Mouse (Mus musculus) liver, embryonic 14.5 days (tissue): ENCODE measurements at regions not wholly inside any gene's neighbourhood (a gene's known extent, or its start where the extent isn't known, plus 50 kb on each side); places are given as distances from the start of the nearest gene placed in this dataset.

ENCODE experiments used
- CTCF ChIP-seq: IDR thresholded peaks from 2 replicates; pipeline ENCODE4 v1.5.1; 2016; ENCODE audit warnings: antibody characterized with exemption, low read depth, control low read depth
- EP300 ChIP-seq: IDR thresholded peaks from 2 replicates; pipeline ENCODE4 v1.6.1; 2016; ENCODE audit warnings: antibody characterized with exemption, low read depth

DNA sequence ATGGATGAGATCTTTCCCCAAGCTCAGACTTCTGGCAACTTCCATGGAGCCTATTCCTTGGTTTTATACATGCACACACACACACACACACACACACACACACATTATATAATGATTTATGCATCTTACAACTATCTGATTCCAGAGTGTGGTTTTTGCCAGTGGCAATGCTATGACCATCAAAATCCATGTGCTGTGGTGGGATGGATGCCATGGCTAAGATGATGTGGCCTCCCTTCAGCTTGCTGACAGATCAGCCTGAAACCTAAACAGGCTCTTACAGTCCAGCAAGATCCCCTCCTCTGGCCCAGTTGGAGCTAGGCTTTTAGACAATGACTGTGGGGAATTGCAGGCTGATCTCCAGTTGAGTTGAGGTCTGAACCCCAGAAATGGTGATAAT, 187.1 kb downstream of the Xxylt1 start:
- TF ChIP-seq CTCF (no peak), EP300 (no peak)
